Mouse (Mus musculus) left cerebral cortex, adult 2 months (tissue): ENCODE data around the gene Egfl8. TPM values are rescaled to one million over a fixed set of nuclear protein-coding genes. Genes with fewer than 3 reads are reported as not detected.

ENCODE experiments used
- DNase-seq, 2 experiments: peaks; one replicate each; pipeline ENCODE4 v3.0.0; 2021 to 2022; ENCODE audit warnings: low spot score in 2 of 2, mixed read lengths in 1 of 2; ENCODE audit errors: extremely low spot score in 1 of 2
- H3K27ac ChIP-seq: fragments of 200-600 bp; 2 replicates; pipeline ENCODE4 v1.8.1; 2022
- H3K4me3 ChIP-seq: fragments of 200-600 bp; 2 replicates; pipeline ENCODE4 v1.8.1; 2022
- CTCF ChIP-seq: fragments of 200-600 bp; IDR thresholded peaks from 2 replicates; pipeline ENCODE4 v1.8.1; 2022; ENCODE audit warnings: antibody characterized with exemption, mild to moderate bottlenecking, moderate library complexity
- intact Hi-C: fragments of 180-260 bp; cut with DNase I; formaldehyde crosslinking; loops from one replicate; pipeline ENCODE4 v1.15.1; 2025
- total RNA-seq, 2 experiments: library from RNA; stranded (reverse); gene quantifications; 2 replicates each; pipeline ENCODE4 v1.2.3; 2021

Egfl8 gene
- total RNA-seq, 2 experiments from 2014 or later: 2.9 to 3.5 TPM

DNA sequence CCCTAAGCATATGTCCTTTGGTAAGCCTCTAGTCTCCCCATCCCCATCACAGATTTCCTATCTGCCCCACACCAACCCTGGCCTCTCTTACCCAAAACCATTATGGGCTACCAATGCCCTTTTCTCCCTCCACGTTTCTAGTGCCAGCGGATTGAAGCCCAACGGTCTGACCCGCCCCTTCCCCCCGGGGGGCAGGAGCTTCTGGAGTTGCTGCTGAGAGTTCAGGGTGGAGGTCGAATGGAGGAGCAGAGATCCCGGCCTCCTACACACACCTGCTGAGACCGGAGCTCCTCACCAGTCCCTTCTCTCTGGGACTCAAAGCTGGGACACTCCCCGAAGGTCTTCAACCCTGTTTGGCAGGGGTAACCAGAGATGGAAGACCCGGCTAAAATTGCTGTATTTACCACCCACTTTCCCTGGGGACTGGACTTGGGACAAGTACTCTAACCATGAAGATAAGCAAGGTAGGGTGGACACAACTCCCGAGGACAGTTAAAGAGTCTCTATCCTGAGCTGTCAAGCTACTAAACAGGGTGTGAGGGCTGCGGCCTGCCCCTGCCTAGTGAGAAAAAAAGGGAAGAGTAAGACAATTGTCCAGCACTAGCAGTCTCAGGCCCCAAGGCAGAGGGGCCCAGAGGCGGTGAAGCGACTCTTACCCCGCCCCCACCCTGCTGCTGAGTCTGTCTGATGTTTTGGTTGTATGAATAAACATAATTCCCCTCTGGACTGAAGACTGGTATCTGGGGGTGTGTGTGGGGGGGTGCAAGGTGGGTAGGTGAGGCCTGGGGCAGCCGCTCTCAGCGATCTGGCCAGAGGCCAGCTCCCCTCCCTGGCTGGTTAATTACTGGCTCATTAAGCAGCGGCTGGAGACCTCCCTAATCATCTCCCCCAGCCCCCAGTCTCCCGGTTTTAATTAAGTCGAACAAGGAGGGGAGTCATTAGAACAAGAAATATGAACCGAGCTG lies 24.5 kb downstream of the Egfl8 start, which contains the start of gene Pbx2:
TSS of gene Pbx2 (plus strand) at position 238 of the 965 bp plus-strand sequence.
- intact Hi-C loops: loop anchor here (5.0 kb wide), 1 partner anchor 559 kb away; the partner anchor contains the start of genes Rxrb and Slc39a7
- DNase-seq: no peak
- Histone ChIP-seq H3K27ac (peak within 1 kb of the TSS; percentile 98), H3K4me3 (peak within 1 kb of the TSS; percentile 70)
- no peak for TF ChIP-seq CTCF

DNA sequence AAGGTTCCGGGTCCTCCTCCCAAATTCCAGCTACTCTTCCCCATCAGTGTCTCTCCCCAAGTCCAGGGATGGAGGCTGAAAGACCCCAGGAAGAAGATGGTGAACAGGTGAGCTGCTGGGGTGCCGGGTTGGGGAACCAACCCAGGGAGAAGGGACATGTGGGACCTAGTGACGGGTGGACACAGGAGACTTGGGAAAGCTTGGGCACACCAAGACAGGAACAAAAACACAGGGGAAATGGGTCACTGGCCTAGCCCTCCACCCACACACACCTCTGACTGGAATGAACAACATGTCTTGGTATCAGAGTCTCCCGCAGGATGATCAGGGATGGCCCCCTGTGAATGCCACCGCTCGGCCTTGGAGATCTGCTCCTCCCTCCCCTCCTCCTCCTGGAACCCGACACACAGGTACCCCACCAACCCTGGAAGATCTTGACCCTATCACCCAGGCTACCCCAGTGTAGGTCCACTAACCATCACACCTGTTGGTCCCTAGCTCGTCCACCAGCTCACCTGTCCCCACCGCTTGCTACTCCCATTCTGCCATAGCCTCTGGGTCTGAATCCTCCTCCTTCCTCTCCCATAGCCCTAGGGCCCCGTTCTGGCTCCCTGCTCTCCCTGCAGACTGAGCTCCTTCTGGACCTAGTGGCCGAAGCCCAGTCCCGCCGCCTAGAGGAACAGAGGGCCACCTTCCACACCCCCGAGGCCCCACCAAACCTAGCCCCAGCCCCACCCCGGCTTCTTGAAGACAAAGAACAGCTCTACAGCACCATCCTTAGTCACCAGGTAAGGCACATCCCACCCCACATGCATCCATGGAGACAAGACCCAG lies 25.4 kb downstream of the Egfl8 start:
- intact Hi-C loops: loop anchor here (5.0 kb wide), 1 partner anchor 558 kb away; the partner anchor contains the start of genes Rxrb and Slc39a7
- DNase-seq: no peak
- TF ChIP-seq CTCF: no peak
- peak overlapping the region; percentile 53 for H3K27ac ChIP-seq
- no peak overlapping the region; the same call in 1 of the 2 replicates for H3K4me3 ChIP-seq

DNA sequence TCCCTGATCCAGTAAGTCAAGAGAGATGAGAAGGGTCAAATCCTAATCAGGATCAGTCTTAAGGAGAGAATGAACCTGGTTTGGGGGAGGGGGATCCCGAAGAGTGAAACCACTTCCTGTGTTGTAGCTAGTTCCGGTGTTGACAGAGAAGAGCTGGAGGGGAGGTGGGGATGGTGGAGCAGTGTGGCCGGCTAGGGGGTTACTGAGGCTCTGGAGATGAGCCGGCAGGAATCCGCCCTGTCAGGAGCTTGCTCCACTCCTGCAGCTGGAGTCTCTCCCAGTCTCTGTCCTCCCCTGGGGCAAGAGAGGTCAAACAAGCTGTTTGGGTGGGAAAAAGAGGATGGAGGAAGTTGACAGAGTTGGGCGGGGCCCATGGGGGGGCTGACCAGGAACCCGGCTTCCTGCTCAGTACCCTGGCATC lies 26.1 kb downstream of the Egfl8 start, which contains the start of gene Gpsm3:
TSS of gene Gpsm3 (plus strand) at position 126 of the 421 bp plus-strand sequence.
- peak within 1 kb of the TSS; percentile 53 for H3K27ac ChIP-seq
- peak in 1 of 2 experiments; percentile 20 for DNase-seq
- intact Hi-C loops: loop anchor here (5.0 kb wide), 2 partner anchors 467 to 557 kb away; partner anchors contain the start of genes Brd2, Rxrb and Slc39a7

GRCm38 (mm10) chr17:34589206-34589605 lies 26.6 kb downstream of the Egfl8 start:
- H3K4me3 ChIP-seq: no peak overlapping the region
- TF ChIP-seq CTCF: no peak
- DNase-seq: no peak
- no peak overlapping the region for H3K27ac ChIP-seq
- intact Hi-C loops: loop anchor here (5.0 kb wide), 1 partner anchor 467 kb away; the partner anchor contains the start of gene Brd2

More for the DNA sequence above, 26.1 kb downstream of the Egfl8 start, which contains the start of gene Gpsm3:
- H3K4me3 ChIP-seq: no peak within 1 kb of the TSS; the same call in 1 of the 2 replicates
- no peak for TF ChIP-seq CTCF

DNA sequence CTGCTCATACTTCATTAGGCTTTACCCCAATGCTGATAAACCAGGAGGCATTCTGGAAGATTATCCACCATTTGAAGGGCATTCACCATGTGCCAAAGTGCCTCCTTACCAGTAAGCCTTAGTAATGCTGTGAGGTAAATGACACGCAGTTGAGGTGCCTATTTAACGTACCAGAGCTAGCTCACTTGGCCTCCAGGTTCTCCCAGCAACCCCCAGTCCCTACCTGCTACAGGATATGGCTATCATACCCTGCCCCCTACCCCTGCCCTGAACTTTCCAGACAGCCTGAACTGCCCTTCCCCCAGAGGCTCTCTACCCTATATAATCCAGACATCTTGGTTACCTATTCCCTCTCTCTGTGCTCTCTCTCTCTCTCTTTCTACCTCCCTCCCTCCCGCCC lies 27.0 kb downstream of the Egfl8 start:
- intact Hi-C loops: loop anchor here (5.0 kb wide), 1 partner anchor 466 kb away; the partner anchor contains the start of gene Brd2
- H3K27ac ChIP-seq: no peak overlapping the region
- TF ChIP-seq CTCF: no peak
- no peak for DNase-seq
- no peak overlapping the region for H3K4me3 ChIP-seq

DNA sequence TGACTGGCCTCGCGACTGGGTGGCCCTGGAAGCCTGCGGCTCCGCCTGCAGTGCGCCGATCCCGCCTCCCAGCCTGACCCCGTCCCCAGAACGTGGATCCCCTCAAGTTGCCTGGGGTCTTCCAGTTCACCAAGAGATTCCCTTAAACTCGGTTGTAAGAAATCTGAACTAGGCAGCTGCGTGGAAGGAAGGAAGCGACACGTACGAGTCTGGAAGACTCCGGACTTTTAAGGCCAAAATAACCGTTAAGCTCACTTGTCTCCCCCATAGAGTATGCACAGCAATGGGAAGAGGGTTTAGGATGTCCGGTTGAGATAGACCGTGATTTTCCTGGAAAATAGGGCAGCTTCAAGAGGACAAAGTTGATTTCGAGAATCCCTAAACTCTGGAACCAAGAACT lies 28.0 kb downstream of the Egfl8 start:
- Histone ChIP-seq H3K4me3 (peak overlapping the region; percentile 94), H3K27ac (peak overlapping the region; percentile 98)
- no peak for DNase-seq
- intact Hi-C loops: loop anchor here (5.0 kb wide), 1 partner anchor 466 kb away; the partner anchor contains the start of gene Brd2
- no peak for TF ChIP-seq CTCF

GRCm38 (mm10) chr17:34587423-34587811 lies 28.4 kb downstream of the Egfl8 start:
- Histone ChIP-seq H3K4me3 (peak overlapping the region; percentile 94), H3K27ac (peak overlapping the region; percentile 98)
- intact Hi-C loops: loop anchor here (5.0 kb wide), 1 partner anchor 465 kb away; the partner anchor contains the start of gene Brd2
- peak; percentile 98 to 99 for DNase-seq
- no peak for TF ChIP-seq CTCF

- intact Hi-C loops: loop anchor here (5.0 kb wide), 1 partner anchor 465 kb away; the partner anchor contains the start of gene Brd2
- H3K4me3 ChIP-seq: peak overlapping the region; percentile 94
- no peak for TF ChIP-seq CTCF
- peak overlapping the region; percentile 98 for H3K27ac ChIP-seq
- peak; percentile 86 to 88 for DNase-seq
These were observed 28.9 kb downstream of the Egfl8 start for GRCm38 (mm10) chr17:34586796-34587422.

DNA sequence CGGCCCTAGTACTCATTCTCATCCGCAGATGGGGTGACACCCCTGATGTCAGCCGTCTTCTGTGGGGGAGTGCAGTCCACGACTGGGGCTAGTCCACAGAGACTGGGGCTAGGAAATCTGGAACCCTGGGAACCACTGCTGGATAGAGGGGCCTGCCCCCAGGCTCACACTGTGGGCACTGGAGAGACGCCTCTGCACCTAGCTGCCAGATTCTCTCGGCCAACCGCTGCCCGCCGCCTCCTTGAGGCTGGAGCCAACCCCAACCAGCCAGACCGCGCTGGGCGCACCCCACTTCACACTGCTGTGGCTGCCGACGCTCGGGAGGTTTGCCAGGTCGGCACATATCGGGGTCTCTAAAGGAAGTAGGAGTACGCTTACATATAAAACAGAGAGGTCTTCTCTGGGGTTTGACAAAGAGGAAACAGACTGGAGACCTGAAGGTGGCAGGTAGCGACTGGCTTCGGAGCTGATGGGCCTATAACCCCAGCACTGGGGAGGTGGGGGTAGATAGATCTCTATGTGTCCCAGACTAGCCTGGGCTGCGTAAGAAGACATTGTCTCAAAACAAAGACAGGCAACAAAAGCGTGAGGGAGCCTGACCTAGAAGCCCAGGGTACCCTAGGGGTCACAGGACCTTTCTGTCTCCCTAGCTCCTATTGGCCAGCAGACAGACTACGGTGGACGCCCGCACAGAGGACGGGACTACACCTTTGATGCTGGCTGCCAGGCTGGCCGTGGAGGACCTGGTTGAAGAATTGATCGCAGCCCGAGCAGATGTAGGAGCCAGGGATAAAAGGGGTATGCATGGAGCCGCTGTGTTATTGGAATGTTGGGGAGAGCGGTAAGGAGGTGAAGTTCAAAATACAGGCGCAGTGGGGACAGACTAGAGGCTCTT lies 29.6 kb downstream of the Egfl8 start:
- no peak for TF ChIP-seq CTCF
- intact Hi-C loops: loop anchor here (5.0 kb wide), 1 partner anchor 464 kb away; the partner anchor contains the start of gene Brd2
- peak overlapping the region; percentile 98 for H3K27ac ChIP-seq
- peak in 1 of 2 experiments; percentile 33 for DNase-seq
- H3K4me3 ChIP-seq: peak overlapping the region; percentile 94

GRCm38 (mm10) chr17:34585121-34585520 lies 30.6 kb downstream of the Egfl8 start:
- intact Hi-C loops: loop anchor here (5.0 kb wide), 1 partner anchor 463 kb away; the partner anchor contains the start of gene Brd2
- H3K4me3 ChIP-seq: no peak overlapping the region
- DNase-seq: peak in 1 of 2 experiments; percentile 31
- TF ChIP-seq CTCF: no peak
- H3K27ac ChIP-seq: no peak overlapping the region
